In the genomic region with DNA sequence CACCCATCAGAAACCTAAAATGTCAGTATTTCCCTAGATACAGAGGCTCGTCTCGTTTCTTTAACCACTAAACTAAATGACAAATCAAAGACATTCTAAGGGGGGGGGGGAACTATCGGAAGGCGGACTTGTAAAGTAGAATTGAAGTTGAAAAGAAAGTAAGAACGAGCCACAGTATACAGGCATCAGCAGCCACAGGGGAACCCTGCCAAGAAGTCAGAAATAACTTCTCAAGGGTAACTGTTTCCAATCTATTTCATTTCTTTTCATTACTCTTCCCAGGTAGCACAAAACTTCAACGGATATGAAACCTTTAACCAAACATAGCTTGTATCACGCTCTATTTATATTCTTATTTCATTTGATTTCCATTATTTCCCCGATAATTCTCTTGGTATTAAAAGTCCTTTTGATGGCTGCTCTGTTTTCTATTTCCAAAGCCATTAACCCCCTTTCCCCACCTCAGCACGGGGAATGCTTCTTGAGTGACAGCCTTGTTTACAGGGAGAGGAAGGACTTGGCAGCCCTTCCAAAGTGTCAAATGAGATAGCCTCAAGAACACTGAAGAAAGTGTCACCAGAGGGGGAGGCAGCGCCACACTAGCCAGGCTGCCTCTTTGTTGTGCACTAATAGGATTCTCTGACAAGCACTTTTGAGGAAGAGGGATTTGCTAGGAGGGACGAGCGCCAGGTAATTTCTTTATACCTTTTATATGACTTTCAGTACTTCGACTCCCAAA, we compare ENCODE assay signal across 16 mouse cellular contexts.
DNase-seq lines count a peak whose midpoint lies in the region; ATAC-seq and TF ChIP-seq lines count a peak whose summit lies in the region.
"Had no signal": no experiment of that assay in that cellular context is flagged by ENCODE, and none has a peak within 500 bp of the region (broad histone marks: within the 10 kb centered on the region; RNA-seq: fewer than 3 reads in every experiment).

No protein-coding gene starts in this region.

- WGBS in heart, embryonic 10.5 days, result 34% methylated on average over 13 of the region's 13 CpGs
- 9% methylated on average over 13 of the region's 13 CpGs for WGBS in forebrain, embryonic 15.5 days
- WGBS in heart, postnatal 0 days, result 22% methylated on average over 13 of the region's 13 CpGs
- WGBS in midbrain, embryonic 16.5 days, result 19% methylated on average over 13 of the region's 13 CpGs
- 39% methylated on average over 13 of the region's 13 CpGs for WGBS in stomach, postnatal 0 days
- WGBS in kidney, embryonic 14.5 days, result 59% methylated on average over 13 of the region's 13 CpGs

- H3K4me3 ChIP-seq in heart, embryonic 10.5 days, result no peak overlapping the region
- no peak overlapping the region for H3K4me3 ChIP-seq in forebrain, embryonic 15.5 days
- peak overlapping the region; percentile 28 for H3K4me3 ChIP-seq in heart, postnatal 0 days (ENCODE audit: low read depth, low read length)
- H3K4me3 ChIP-seq in midbrain, embryonic 16.5 days (ENCODE audit: low read depth, low read length), result no peak overlapping the region
- no peak overlapping the region for H3K4me3 ChIP-seq in stomach, postnatal 0 days (ENCODE audit: low read depth, low read length)
- H3K4me3 ChIP-seq in kidney, embryonic 14.5 days (ENCODE audit: low read length), result no peak overlapping the region
- H3K4me3 ChIP-seq: embryonic facial prominence, embryonic 15.5 days; liver, embryonic 13.5 days; myocyte had no signal

- TF ChIP-seq EP300 in heart, postnatal 0 days (IDR thresholded peaks at IDR 0.05; ENCODE audit: low read depth), result no peak
- no peak for TF ChIP-seq EP300 in stomach, postnatal 0 days (optimal IDR thresholded peaks at IDR 0.05)

- TF ChIP-seq CTCF in heart, postnatal 0 days (IDR thresholded peaks at IDR 0.05; ENCODE audit: low read depth), result no peak
- no peak for TF ChIP-seq CTCF in stomach, postnatal 0 days (IDR thresholded peaks at IDR 0.05; ENCODE audit: low read depth)

- no peaks in the 10 kb centered on the region for H3K9me3 ChIP-seq in heart, embryonic 10.5 days
- H3K9me3 ChIP-seq in forebrain, embryonic 15.5 days, result no peaks in the 10 kb centered on the region
- no peaks in the 10 kb centered on the region for H3K9me3 ChIP-seq in heart, postnatal 0 days (replicated peaks; ENCODE audit: control insufficient read depth, low read length)
- no peaks in the 10 kb centered on the region for H3K9me3 ChIP-seq in midbrain, embryonic 16.5 days (replicated peaks; ENCODE audit: control insufficient read depth, low read length, poor library complexity, severe bottlenecking)
- no peaks in the 10 kb centered on the region for H3K9me3 ChIP-seq in stomach, postnatal 0 days (ENCODE audit: control insufficient read depth, low read length)
- no peaks in the 10 kb centered on the region for H3K9me3 ChIP-seq in kidney, embryonic 14.5 days (ENCODE audit: control insufficient read depth, low read length)
- H3K9me3 ChIP-seq: embryonic facial prominence, embryonic 15.5 days; liver, embryonic 13.5 days had no signal

- peak overlapping the region; percentile 12 for H3K4me2 ChIP-seq in forebrain, embryonic 15.5 days (replicated peaks)
- H3K4me2 ChIP-seq in heart, postnatal 0 days (ENCODE audit: low read depth, low read length), result peak overlapping the region; percentile 56
- H3K4me2 ChIP-seq in midbrain, embryonic 16.5 days (ENCODE audit: low read length), result peak overlapping the region; percentile 36; the same call in 1 of the 2 replicates
- no peak overlapping the region for H3K4me2 ChIP-seq in stomach, postnatal 0 days (replicated peaks; ENCODE audit: low read depth)
- no peak overlapping the region for H3K4me2 ChIP-seq in kidney, embryonic 14.5 days (replicated peaks; ENCODE audit: low read depth, low read length)
- H3K4me2 ChIP-seq: embryonic facial prominence, embryonic 15.5 days; hindbrain, embryonic 14.5 days; liver, embryonic 13.5 days had no signal

- H3K27ac ChIP-seq in heart, embryonic 10.5 days, result no peak overlapping the region
- no peak overlapping the region for H3K27ac ChIP-seq in forebrain, embryonic 15.5 days (replicated peaks)
- peak overlapping the region; percentile 62 for H3K27ac ChIP-seq in heart, postnatal 0 days (ENCODE audit: low read depth)
- no peak overlapping the region for H3K27ac ChIP-seq in midbrain, embryonic 16.5 days (ENCODE audit: low read length)
- H3K27ac ChIP-seq in stomach, postnatal 0 days (replicated peaks), result no peak overlapping the region
- H3K27ac ChIP-seq in kidney, embryonic 14.5 days (ENCODE audit: low read depth, low read length), result no peak overlapping the region
- H3K27ac ChIP-seq: embryonic facial prominence, embryonic 15.5 days; hindbrain, embryonic 14.5 days; kidney, postnatal 0 days; liver, embryonic 13.5 days had no signal

- DNase-seq in heart, adult 11 months, result peak; percentile 92
- no peak for DNase-seq in heart, embryonic 10.5 days (ENCODE audit: low spot score)
- DNase-seq in heart, postnatal 0 days (ENCODE audit: low spot score), result peak; percentile 37
- DNase-seq in testis, postnatal 14 days (ENCODE audit: low spot score), result no peak
- DNase-seq in stomach, postnatal 0 days (ENCODE audit: low spot score), result no peak
- DNase-seq: cerebellum, adult 9-11 months; liver, embryonic 13.5 days; lung, postnatal 14 days; thymus, adult 18-20 months had no signal

- H3K9ac ChIP-seq in forebrain, embryonic 15.5 days (replicated peaks), result no peak overlapping the region
- H3K9ac ChIP-seq in heart, postnatal 0 days (replicated peaks; ENCODE audit: low read depth, low read length), result peak overlapping the region; percentile 30; the same call in 1 of the 2 replicates
- no peak overlapping the region for H3K9ac ChIP-seq in midbrain, embryonic 16.5 days (ENCODE audit: low read depth, low read length)
- no peak overlapping the region for H3K9ac ChIP-seq in stomach, postnatal 0 days (ENCODE audit: low read length)
- H3K9ac ChIP-seq in kidney, embryonic 14.5 days (ENCODE audit: low read depth, low read length), result no peak overlapping the region
- H3K9ac ChIP-seq: embryonic facial prominence, embryonic 15.5 days; hindbrain, embryonic 14.5 days; liver, embryonic 13.5 days had no signal

- ATAC-seq in forebrain, embryonic 15.5 days (replicated peaks), result peak; percentile 82; the same call in 1 of the 2 replicates
- peak; percentile 84 for ATAC-seq in heart, postnatal 0 days (ENCODE audit: insufficient read depth, low read depth)
- peak; percentile 82 for ATAC-seq in midbrain, embryonic 16.5 days
- no peak for ATAC-seq in stomach, postnatal 0 days (ENCODE audit: low FRiP score, low TSS enrichment)
- ATAC-seq in kidney, embryonic 14.5 days (ENCODE audit: low FRiP score, low TSS enrichment), result no peak

- H3K27me3 ChIP-seq in heart, embryonic 10.5 days (ENCODE audit: insufficient read depth, poor library complexity, severe bottlenecking), result no peaks in the 10 kb centered on the region
- H3K27me3 ChIP-seq in forebrain, embryonic 15.5 days, result no peaks in the 10 kb centered on the region
- no peaks in the 10 kb centered on the region for H3K27me3 ChIP-seq in heart, postnatal 0 days (ENCODE audit: control insufficient read depth, insufficient read depth, low read length)
- no peaks in the 10 kb centered on the region for H3K27me3 ChIP-seq in midbrain, embryonic 16.5 days (ENCODE audit: control insufficient read depth, insufficient read depth, low read depth, low read length)
- no peaks in the 10 kb centered on the region for H3K27me3 ChIP-seq in stomach, postnatal 0 days (ENCODE audit: control insufficient read depth, insufficient read depth, low read length)
- no peaks in the 10 kb centered on the region for H3K27me3 ChIP-seq in kidney, embryonic 14.5 days (ENCODE audit: control insufficient read depth, insufficient read depth, low read length)
- H3K27me3 ChIP-seq: embryonic facial prominence, embryonic 15.5 days; liver, embryonic 13.5 days had no signal

- H3K4me1 ChIP-seq in heart, embryonic 10.5 days, result no peaks in the 10 kb centered on the region; the same call in 1 of the 2 replicates
- peaks cover 4% of the 10 kb centered on the region for H3K4me1 ChIP-seq in forebrain, embryonic 15.5 days
- peaks cover 4% of the 10 kb centered on the region; the same call in 1 of the 2 replicates for H3K4me1 ChIP-seq in heart, postnatal 0 days (ENCODE audit: control insufficient read depth, insufficient read depth)
- peaks cover 4% of the 10 kb centered on the region; the same call in 1 of the 2 replicates for H3K4me1 ChIP-seq in midbrain, embryonic 16.5 days (ENCODE audit: control insufficient read depth, insufficient read depth, low read length)
- H3K4me1 ChIP-seq in stomach, postnatal 0 days (replicated peaks; ENCODE audit: control insufficient read depth, insufficient read depth), result no peaks in the 10 kb centered on the region
- H3K4me1 ChIP-seq in kidney, embryonic 14.5 days (ENCODE audit: control insufficient read depth, insufficient read depth, low read length), result no peaks in the 10 kb centered on the region
- H3K4me1 ChIP-seq: embryonic facial prominence, embryonic 15.5 days; liver, embryonic 13.5 days had no signal

- no peaks in the 10 kb centered on the region for H3K36me3 ChIP-seq in heart, embryonic 10.5 days
- no peaks in the 10 kb centered on the region for H3K36me3 ChIP-seq in forebrain, embryonic 15.5 days
- no peaks in the 10 kb centered on the region for H3K36me3 ChIP-seq in heart, postnatal 0 days (replicated peaks; ENCODE audit: control insufficient read depth, insufficient read depth, low read length)
- no peaks in the 10 kb centered on the region for H3K36me3 ChIP-seq in midbrain, embryonic 16.5 days (ENCODE audit: control insufficient read depth, insufficient read depth, low read length)
- H3K36me3 ChIP-seq in stomach, postnatal 0 days (ENCODE audit: control insufficient read depth, insufficient read depth, low read length), result no peaks in the 10 kb centered on the region
- H3K36me3 ChIP-seq in kidney, embryonic 14.5 days (ENCODE audit: control insufficient read depth, insufficient read depth, low read length), result no peaks in the 10 kb centered on the region
- H3K36me3 ChIP-seq: embryonic facial prominence, embryonic 15.5 days; liver, embryonic 13.5 days had no signal

Comparison
In these comparisons a context has a peak if more than half of its experiments do, and no peak if none do; other contexts are left out.
1. DNase-seq: peak in heart, adult 11 months (single experiment) and heart, postnatal 0 days (single experiment); none in heart, embryonic 10.5 days (single experiment), testis, postnatal 14 days (single experiment) and stomach, postnatal 0 days (single experiment).
2. ATAC-seq: peak in forebrain, embryonic 15.5 days (single experiment), heart, postnatal 0 days (single experiment) and midbrain, embryonic 16.5 days (single experiment); none in stomach, postnatal 0 days (single experiment) and kidney, embryonic 14.5 days (single experiment).
3. H3K4me2 ChIP-seq: peak in forebrain, embryonic 15.5 days (single experiment), heart, postnatal 0 days (single experiment) and midbrain, embryonic 16.5 days (single experiment); none in stomach, postnatal 0 days (single experiment) and kidney, embryonic 14.5 days (single experiment).